Mouse (Mus musculus) left cerebral cortex, adult 11 months (tissue): ENCODE results near the gene Cers2.
"Not testable (repeated sequence)": the region's sequence is repeated elsewhere in the genome, so short reads cannot be mapped to it uniquely, and the experiment has no call there.

Source experiments
- DNase-seq: peaks from one replicate; pipeline ENCODE4 v3.0.0; 2022; ENCODE audit warnings: low spot score

Gene Cers2

DNA sequence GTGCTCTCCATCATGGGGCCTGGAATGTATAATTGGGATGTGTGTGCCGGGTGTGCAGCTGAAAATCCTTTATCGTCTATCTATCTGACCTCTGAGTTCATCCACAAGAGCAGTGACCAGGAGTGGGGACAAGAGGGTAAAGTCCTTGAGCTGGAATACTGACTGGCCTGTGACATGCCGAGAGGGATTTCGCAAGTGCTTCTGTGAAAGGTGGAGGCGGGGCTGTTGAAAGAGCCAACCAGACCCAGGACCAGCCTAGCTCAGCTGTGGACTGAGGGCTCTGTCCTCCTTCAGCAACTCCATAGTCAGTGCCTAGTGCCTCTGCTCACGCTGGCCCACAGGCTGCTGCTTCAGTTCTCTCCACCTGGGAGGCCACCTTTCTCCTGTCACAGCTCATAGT is 4.0 kb downstream of the Cers2 start:
- no peak for DNase-seq

DNA sequence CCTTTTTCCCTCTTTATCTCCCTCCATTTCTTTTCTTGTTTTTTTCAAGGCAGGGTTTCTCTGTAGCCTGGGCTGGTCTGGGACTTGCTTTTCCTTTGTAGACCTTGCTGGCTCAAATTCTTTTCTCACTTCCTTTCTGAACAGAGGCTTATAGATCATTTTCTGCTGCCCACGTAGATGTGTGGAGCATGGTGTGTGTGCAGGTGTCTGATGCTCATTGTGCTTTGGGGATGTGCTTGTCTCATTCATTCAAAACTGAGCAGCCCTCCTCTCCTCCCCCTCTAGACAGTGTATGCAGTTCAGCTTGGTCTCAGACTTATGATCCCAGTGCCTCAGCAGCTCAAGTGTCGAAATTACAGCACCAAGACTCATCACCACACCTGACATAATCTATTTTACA is 4.5 kb downstream of the Cers2 start:
- DNase-seq: no peak

DNA sequence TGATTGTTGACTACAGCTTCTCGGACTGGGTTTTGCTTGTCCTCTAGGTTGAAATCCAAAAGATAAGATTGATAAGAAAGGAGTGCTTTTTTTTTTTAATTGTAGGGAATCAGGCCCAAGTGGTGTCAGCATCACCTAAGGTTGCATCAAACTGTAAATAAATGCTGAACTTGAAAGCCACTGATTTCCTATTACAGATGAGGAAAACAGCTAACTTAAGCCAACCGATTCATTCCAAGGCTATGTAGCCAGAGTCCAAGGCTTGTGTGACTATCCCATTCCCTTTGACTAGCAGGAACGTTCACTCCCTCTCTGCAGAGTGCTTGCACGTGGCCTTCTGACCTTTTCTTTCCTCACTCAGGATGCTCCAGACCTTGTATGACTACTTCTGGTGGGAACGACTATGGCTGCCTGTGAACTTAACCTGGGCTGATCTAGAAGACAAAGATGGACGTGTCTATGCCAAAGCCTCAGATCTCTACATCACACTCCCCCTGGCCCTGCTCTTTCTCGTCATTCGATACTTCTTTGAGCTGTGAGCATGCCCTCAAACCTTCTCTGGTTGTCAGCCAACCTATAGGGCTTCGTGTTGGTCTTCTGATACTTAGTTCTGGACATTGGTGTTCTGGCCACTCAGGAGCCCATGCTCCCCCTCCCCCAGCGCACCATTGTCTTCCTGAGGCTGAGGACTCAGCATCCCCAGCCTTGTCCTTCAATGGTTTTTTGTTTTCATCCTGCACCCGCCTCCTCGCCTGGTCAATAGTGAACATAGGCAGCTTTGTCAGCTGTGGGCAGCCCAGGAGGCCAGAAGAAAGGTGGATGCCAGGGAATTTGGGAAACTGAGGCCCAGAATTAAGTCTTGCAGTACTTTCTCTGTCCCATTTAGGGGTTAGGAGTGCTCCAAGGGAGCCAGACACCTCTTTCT is 5.4 kb downstream of the Cers2 start:
- no peak for DNase-seq

DNA sequence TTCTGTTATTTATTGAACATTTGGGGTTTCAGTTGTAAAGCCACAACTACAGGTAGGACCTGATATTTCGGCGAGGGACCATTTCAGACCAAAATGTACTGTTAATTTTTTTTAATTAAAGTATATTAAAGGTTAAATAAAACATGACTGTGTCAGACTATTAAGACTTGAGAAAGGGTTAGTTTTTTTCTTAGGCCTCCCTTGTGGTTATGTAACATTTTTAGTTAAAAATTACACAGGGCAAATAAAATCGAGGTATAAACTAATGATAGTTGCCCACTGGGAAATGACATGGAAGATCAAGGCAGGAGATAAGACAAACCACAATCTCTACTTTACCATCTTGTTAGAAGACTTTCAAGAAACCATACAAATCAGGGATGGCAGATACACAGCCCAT is 8.8 kb downstream of the Cers2 start:
- no peak for DNase-seq

DNA sequence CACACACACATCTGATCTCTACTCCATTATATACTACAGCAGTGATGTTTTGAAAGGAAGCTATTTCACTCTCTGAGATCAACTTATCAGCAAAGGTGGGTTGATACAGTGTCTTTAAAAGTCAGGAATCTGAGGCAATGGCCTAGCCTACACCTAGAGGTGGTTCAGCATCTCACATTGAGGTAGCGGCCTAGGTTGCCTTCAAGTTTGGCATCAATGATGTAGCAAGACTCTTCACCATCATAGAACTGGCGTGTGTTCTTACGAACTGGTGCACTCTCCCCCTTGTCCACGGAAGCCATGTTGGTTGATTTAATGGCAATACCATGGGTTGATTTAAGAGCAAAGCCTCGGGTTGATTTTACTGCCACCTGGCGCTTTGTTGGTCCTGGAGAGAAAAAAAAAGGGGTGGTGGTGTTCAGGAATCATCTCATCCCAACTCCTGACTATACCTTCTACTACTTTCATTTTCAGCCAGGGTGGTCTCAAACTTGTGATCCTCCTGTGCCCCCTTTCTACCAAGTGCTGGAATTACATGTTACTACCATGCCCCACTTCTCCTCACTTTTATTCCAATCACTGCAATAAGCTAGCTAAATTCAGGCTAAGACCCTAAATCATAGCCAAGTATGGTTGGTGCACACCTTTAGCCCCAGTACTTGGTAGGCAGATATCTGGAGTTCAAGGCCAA is 10.0 kb downstream of the Cers2 start:
- DNase-seq: no peak

DNA sequence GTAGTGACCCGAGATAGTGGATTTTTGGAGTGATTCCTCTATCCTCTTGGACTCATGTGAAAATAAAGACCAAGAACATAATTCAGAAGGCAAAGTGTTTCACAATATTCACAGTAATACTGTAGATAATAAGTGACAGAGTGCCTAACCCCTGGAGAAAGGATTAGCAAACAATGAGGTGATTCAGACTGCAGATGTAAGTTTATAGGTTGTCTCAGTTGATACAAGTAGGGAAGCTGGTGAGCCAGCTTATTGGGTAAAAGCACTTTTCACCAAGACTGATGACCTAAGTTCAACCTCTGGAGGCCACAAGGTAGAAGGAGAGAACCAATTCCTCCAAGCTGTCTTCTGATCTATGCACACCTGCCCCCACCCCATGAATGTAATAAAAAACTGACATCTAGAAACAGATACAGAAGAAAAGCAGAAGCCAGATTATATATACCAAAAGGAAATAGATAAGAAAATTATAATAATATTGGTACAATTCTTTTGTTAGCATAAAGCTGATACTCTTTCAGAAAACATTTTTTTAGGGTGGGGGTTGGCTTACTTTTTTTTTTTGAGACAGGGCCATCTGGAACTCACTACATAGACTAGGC is 14.3 kb downstream of the Cers2 start:
- DNase-seq: no peak

DNA sequence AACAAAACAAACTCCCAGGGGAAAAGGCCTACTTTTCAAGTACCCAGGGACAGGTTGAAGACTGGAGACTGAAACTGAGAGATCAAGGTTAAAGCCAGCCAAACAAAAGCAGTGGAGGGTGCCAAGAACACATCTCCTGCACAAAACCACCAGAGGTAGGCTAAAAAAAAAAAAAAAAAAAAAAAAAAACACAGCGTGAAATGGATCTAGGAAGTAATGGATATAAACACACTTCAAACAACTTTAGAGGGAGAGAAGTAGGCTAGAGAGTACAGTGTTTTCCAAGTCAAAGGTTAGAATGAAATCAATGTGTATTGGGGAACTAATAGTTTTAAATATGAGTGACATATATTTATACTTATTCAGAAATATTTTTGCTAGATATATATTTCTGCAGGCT is 16.9 kb downstream of the Cers2 start:
- no peak for DNase-seq

DNA sequence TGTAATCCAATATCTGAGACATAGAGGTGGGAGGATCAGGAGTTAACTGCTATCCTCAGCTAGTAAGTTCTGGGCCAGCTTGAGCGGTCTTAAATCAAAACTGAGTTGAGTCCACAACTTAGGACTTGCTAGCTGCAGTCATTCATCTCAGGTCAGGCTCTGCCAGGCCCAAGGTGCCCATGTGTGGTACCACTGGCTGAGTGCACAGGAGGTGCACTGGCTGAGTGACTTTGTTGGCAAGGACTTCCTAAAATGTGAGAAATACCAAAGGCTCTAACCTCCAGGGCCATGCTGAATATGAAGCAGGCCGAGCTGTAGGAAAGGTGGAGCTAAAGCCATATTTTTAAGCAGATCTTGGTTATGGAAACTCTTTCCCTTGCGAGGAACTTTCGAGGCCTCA is 22.8 kb downstream of the Cers2 start:
- no peak for DNase-seq

DNA sequence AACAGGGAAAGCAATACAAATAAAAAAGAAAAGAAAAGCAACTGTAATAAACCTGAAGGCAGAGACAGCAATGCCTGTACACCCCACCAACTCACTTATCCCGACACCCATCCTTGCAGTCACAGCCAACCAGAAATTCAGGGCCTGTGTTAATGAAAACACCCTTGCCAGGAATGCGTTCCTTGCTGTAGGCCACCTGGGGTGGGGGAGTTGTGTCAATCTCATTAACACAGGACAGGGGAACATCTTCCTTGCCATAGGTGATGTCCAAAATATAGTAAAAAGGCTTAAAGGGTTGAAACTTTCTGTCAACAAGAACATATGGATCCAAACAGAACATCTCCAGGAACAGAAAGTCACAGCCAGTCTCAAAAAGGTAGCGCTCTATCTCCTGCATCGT is 23.7 kb downstream of the Cers2 start:
- no peak for DNase-seq

DNA sequence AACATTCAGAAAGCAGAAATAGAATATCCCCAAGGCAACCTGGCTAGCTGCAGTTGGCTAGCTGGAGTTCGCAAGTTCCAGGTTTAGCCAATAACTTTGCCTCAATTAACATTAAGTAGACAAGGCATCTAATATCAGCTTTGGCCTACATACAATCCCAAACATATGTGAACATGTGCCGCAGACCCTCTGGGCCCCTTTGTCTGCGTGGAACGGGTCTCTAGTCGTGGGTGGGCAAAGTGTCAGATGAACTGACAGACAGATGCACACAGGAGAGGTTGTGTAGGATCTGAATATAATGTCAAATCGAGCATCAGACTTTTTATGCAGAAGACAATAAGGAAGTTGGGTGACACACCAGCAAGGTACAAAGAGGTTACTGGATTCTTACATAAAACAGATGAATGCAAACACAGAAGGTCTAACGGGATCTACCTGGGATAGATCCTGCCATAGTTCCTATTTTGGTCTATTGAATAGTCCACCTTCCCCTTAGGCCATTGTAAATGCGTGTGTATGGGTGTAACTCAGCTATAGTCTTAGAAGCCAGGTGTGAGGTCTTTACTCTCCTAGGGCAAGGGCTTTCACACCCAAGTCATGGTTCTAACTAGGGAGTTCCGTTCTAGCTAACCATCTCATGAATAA is 28.9 kb downstream of the Cers2 start:
- not testable (repeated sequence) for DNase-seq

DNA sequence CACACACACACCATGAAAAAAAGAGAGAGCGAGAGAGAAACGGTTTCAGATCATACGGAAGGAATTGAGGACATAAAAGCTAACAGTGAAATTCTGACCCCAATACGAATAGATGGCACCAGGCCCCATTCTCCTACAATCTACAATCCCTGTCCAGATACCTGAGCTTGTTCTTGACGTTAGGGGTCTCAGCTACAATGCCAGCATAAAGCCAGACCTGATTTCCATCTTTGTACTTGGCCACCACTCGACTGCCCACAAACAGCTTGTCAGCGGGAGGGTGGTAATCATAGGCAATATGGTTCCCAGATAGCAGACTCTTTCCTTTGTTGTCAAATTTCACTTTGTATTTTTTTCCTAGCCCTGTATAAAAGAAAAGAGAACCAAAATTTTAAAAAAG is 31.9 kb downstream of the Cers2 start:
- DNase-seq: no peak

DNA sequence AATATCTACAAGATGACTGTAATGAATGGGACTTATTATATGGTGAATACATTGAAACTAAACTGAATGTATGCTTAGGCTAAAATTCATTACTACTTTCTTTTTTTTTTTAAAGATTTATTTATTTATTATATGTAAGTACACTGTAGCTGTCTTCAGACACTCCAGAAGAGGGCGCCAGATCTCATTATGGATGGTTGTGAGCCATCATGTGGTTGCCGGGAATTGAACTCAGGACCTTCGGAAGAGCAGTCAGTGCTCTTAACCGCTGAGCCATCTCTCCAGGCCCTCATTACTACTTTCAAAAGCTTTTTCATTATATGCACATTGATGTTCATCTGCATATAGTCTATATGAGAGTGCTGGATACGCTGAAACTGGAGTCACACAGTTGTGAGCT is 33.8 kb downstream of the Cers2 start:
- not testable (repeated sequence) for DNase-seq

DNA sequence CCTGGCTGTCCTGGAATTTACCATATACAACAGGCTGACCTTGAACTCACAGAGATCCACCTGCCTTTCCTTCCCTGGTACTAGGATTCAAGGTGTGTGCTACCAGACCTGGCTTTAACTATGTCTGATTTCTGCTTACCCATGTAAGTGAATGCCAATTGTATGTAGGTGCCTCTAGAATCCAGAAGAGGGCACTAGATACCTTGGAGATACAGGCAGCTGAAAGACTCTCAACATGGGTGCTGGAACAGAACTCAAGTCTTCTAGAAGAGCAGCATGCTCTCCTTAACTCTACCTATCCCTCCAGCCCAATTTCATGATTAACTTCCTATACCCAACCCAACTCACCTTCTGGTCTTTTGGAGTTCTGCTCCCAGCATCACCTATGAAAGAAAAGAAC is 34.9 kb downstream of the Cers2 start:
- no peak for DNase-seq

DNA sequence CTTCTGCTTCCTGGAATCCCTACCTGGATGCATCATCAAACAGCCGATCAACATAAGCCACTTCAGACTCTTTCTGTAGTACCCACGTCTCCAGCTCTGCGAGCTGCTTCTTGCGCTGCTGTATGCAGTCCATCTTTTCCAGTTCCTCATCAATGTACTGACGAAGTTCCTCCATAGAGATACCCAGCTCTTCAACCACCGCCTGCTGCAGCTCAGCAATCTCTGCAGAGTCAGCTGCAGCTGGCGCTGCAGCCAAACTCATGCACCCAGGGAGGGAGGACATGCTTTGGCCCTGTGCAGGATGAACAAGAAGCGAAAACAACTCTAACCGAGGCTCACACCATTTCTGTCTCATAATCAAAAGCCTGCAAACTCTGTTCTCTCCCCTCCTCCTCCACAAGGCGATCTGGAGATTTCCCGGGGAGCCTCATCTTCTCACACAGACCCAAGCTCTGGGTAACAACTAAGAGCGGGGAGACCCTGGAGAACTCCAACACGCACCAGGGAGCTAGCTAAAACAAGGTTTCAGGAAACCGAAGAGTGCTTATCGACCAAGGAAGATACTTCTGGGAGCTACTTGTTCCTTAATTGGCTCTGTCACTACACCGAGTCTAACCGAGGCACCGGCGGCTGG is 41.4 kb downstream of the Cers2 start:
- not testable (repeated sequence) for DNase-seq

DNA sequence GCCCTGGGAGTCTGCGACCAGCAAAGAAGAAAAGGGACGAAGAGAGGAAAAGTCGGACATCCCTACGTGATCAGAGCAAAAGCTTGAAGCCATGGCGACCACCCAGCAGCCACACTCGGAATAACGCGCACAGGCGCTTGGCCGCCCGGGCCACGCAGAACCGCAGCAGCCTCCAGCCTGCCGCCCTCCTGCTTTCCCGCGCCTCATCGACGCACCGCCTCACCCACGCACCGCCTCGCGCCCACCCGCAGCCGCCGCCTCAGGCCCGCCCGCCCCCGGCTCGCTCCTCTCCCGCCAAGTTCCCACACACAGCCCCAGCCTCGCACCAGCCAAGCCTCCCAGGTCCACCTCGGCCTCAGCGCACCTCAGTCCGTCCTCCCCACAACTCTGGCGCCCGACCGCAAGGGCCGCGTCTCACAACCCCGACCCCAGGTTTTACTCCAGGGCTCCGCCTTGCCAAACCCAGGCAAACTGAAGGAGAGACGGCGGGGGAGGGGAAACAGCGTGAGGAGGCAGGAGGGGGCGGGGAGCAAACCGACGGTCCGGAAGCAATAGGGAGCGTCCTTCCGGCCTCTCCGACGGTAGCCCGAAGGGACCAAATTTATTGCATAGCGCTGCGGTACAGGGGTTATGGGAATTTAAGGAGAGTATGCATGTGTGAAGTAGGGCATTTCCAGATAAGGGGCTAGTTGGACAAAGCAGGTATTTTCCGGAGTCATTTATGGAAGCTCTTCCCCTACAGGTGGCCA is 42.3 kb downstream of the Cers2 start, which contains the start of gene Setdb1:
Gene Setdb1, minus strand, starts transcription at position 502 of the 749 bp plus-strand sequence.
- peak; percentile 86 for DNase-seq

DNA sequence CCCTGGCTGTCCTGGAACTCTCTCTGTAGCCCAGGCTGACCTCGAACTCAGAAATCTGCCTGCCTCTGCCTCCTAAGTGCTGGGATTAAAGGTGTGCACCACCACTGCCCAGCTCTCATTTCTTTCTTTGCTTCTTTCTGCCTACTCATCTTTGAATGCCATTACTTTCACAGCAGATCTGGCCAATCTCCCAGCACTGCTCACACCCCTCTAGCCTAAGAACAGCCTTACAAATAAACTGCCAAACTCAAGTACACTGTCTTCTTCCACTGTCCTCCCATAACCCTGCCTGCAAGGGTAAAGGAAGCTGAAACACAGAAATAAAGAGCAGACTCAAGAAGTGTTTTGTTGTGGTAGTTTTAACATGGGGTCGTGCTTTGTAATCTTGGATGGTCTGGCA is 43.2 kb downstream of the Cers2 start:
- no peak for DNase-seq

DNA sequence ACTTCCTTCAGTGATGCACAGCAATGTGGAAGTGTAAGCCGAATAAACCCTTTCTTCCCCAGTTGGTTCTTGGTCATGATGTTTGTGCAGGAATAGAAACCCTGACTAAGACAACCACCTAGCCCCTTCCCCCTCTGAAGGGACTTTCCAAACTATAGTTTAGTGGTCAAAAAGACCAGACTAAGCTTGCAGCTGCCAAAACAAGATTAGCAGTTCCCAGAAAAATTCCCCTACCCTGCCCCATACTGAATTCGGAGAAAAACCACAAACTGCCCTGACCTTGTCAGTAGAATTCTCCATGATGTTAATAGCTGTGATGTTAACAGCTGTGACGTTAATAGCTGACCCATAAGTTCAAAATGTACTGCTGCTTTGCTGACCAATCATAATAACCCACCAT is 45.7 kb downstream of the Cers2 start:
- not testable (repeated sequence) for DNase-seq

DNA sequence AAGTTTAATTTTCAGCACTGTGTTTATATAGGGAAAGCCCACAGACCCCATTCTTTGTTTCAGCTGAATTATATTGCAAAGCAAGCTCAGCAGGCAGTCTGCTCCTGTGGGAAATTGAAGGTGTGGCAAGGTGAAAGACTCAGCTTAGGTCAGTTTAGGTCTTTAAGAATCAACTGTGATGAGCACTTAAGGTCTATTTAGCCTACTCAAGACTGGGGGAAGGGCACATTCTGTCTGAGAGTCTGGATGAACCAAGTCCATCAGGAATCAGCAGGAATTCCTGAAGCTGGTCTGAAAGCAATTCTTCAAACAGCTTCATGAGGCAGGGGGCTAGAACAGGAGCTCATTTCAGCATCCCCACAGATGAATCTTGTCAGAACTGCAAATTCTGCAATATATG is 55.5 kb downstream of the Cers2 start:
- DNase-seq: no peak
